Mouse (Mus musculus): ENCODE measurements around the gene Unc13a.

DNA sequence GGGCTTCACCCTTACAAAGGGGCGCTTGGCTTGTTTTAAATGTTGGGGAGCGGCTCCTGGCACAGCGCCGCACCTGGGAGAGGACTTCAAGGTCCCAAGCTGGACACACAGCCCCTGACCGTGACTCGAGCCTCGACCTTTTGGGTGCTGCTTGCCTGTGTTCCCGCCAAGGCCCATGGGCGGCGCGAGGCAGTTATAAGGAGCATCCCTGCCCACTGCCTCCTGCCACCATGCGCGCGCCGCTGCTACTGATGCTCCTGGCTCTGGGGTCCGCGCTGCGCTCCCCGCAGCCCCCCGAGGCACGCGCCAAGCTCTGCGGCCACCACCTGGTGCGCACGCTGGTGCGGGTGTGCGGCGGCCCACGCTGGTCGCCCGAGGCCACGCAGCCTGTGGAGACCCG is 17.5 kb upstream of the Unc13a start, which contains the start of gene Insl3:
- TF ChIP-seq CTCF (IDR thresholded peaks at IDR 0.05; ENCODE audit: control insufficient read depth, insufficient read depth, insufficient read length) (no peak), MYOG (IDR thresholded peaks at IDR 0.05; ENCODE audit: control insufficient read depth, extremely low read depth, insufficient read length) (no peak), MYOD1 (IDR thresholded peaks at IDR 0.05; ENCODE audit: control insufficient read depth, insufficient read length, low read depth) (no peak), CEBPB (IDR thresholded peaks at IDR 0.05; ENCODE audit: low read depth) (no peak), MAX (IDR thresholded peaks at IDR 0.05) (no peak)
